Mouse (Mus musculus) hindbrain, postnatal 0 days (tissue): Measurements from ENCODE around the gene 4930516K23Rik. TPM values are rescaled to one million over a fixed set of nuclear protein-coding genes. Genes with fewer than 3 reads are reported as not detected.

Source experiments
- ATAC-seq: fragments of 200-750 bp; cut with Nextera tagmentation; 2 replicates; pipeline ENCODE4 v1.8.0; 2017; ENCODE audit warnings: mild to moderate bottlenecking, moderate TSS enrichment, moderate library complexity
- DNase-seq: peaks from one replicate; pipeline ENCODE4 v3.0.0-alpha.2; 2015; ENCODE audit warnings: low spot score
- H3K27ac ChIP-seq: fragments of 300-500 bp; sonication (generic); 2 replicates; pipeline ENCODE4 v1.5.1; 2014; ENCODE audit warnings: mild to moderate bottlenecking
- H3K27me3 ChIP-seq: fragments of 300-500 bp; sonication (generic); 2 replicates; pipeline ENCODE4 v1.6.1; 2014; ENCODE audit warnings: low read length, mixed read lengths; ENCODE audit not compliant: insufficient read depth
- H3K36me3 ChIP-seq: fragments of 300-500 bp; sonication (generic); 2 replicates; pipeline ENCODE4 v1.6.1; 2014; ENCODE audit warnings: low read length, mixed read lengths; ENCODE audit not compliant: insufficient read depth
- H3K4me1 ChIP-seq: fragments of 300-500 bp; sonication (generic); 2 replicates; pipeline ENCODE4 v1.6.1; 2014; ENCODE audit warnings: antibody characterized with exemption, low read length, mixed read lengths; ENCODE audit not compliant: insufficient read depth
- H3K4me2 ChIP-seq: fragments of 300-500 bp; sonication (generic); 2 replicates; pipeline ENCODE4 v1.6.1; 2014; ENCODE audit warnings: low read depth, mild to moderate bottlenecking, low read length, moderate library complexity, mixed read lengths
- H3K4me3 ChIP-seq: fragments of 300-500 bp; sonication (generic); 2 replicates; pipeline ENCODE4 v1.5.1; 2014; ENCODE audit warnings: low read length
- H3K9ac ChIP-seq: fragments of 300-500 bp; sonication (generic); replicated peaks from 2 replicates; pipeline ENCODE4 v1.6.1; 2014; ENCODE audit warnings: mild to moderate bottlenecking, low read length, moderate library complexity, mixed read lengths
- H3K9me3 ChIP-seq: fragments of 300-500 bp; sonication (generic); 2 replicates; pipeline ENCODE4 v1.6.1; 2016; ENCODE audit warnings: low read length, mixed read lengths
- CTCF ChIP-seq: IDR thresholded peaks from 2 replicates; pipeline ENCODE4 v1.5.1; 2016; ENCODE audit warnings: antibody characterized with exemption, control low read depth, low read depth
- WGBS: fragments of 180-500 bp; shearing (Covaris S2); extraction: QIAGEN DNeasy Blood & Tissue Kit; methylation state at CpG from one replicate; pipeline ENCODE4 v1.1.7; 2014; 5-methylcytosine and 5-hydroxymethylcytosine counted together
- polyA plus RNA-seq: library from polyadenylated mRNA; unstranded; fragments of >200 nt; fragmentation: Nextera tagmentation; extraction: Ambion mirVana; gene quantifications from 2 replicates; pipeline ENCODE4 v1.2.1, GENCODE M21; 2015
- total RNA-seq: library from RNA; depleted of rRNA; stranded (reverse); fragments of >200 nt; gene quantifications from 2 replicates; pipeline ENCODE4 v1.2.3, GENCODE M21; 2014; rRNA removed

Gene 4930516K23Rik
- total and polyA plus RNA-seq, 2 experiments from 2014 or later = not detected

- H3K9ac ChIP-seq = no peak overlapping the region
- TF ChIP-seq CTCF = no peak
- DNase-seq (no peak), ATAC-seq (no peak)
- H3K36me3 ChIP-seq = no peaks in the 10 kb centered on the region
- H3K27ac ChIP-seq = no peak overlapping the region
- no peaks in the 10 kb centered on the region for H3K27me3 ChIP-seq
- no peak overlapping the region for H3K4me2 ChIP-seq
- no peak overlapping the region for H3K4me3 ChIP-seq
- H3K4me1 ChIP-seq = no peaks in the 10 kb centered on the region
- WGBS = 94% methylated on average over 4 of the region's 4 CpGs
- H3K9me3 ChIP-seq = no peaks in the 10 kb centered on the region
Observed at GRCm38 (mm10) chr7:104050745-104051144, 10.5 kb downstream of the 4930516K23Rik start.

DNA sequence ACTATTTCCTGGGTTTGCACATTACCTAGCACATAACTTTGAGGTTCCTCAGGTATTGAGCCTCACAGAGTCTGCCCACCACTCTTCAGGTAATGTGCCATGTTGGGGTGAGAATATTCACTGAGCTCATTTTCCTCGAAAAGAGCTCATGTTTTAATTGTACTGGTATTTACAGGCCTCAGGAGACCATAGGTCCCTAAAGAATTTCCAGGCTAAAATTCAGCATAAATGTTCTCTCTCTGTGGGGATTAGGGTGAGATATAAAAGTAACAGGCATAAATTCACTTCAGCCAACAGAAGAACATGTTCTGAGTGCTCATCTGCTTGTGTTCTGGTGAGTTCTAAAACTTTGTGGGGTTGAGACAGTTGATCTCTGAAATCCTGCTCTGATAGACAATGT, 26.1 kb downstream of the 4930516K23Rik start, which contains the start of gene Olfr641:
Gene Olfr641 (plus strand): TSS at position 301 of the 400 bp plus-strand sequence.
- H3K27me3 ChIP-seq = no peaks in the 10 kb centered on the region
- DNase-seq (no peak), ATAC-seq (no peak)
- WGBS = 73% methylated on average over 1 of the region's 1 CpGs
- no peaks in the 10 kb centered on the region for H3K36me3 ChIP-seq
- no peak within 1 kb of the TSS for H3K4me3 ChIP-seq
- H3K4me1 ChIP-seq = no peaks in the 10 kb centered on the region
- H3K27ac ChIP-seq = no peak within 1 kb of the TSS
- no peak for TF ChIP-seq CTCF
- no peak within 1 kb of the TSS for H3K4me2 ChIP-seq
- H3K9ac ChIP-seq = no peak within 1 kb of the TSS
- H3K9me3 ChIP-seq = no peaks in the 10 kb centered on the region

DNA sequence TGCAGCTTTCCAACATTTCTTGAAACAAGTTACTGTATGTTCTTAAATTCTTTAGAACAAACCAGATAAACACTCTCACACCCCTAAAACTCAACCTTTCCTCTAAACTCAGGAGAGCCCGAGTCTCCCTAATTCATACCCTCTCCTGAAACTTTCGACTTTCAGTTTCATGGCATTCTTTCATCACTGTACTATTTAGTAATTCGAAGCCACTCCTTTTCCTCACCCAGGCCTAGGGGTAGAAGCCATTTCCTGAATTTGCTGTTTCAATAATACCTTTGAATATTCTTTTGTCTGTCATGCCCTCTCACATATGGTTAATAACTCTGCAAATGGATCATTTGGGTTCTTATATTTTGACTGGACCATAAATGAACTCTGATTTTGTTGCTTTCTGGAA, 34.3 kb downstream of the 4930516K23Rik start:
- DNase-seq (no peak), ATAC-seq (no peak)
- Histone ChIP-seq H3K4me2 (no peak overlapping the region), H3K4me3 (no peak overlapping the region), H3K9me3 (no peaks in the 10 kb centered on the region), H3K27me3 (no peaks in the 10 kb centered on the region), H3K9ac (no peak overlapping the region), H3K27ac (no peak overlapping the region), H3K36me3 (no peaks in the 10 kb centered on the region), H3K4me1 (no peaks in the 10 kb centered on the region)
- 85% methylated on average over 3 of the region's 3 CpGs for WGBS
- no peak for TF ChIP-seq CTCF

DNA sequence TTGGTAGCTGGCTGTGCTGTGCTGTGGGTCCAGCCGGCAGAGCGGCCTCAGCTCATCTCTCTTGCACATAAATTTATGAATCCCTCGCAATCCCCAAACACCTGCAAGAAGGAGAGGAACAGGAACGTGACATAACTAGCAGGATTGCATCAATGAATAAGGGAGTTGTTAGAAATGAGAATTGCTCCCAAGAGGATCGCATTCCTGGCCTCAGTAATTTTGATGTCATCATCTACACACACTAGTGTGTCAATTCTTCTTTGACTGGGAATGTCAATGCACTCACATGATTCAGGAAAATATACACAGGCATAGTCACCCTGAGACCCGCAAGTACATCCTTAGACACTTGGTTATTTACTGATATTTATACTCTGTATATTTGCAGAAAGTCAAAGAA, 35.8 kb downstream of the 4930516K23Rik start, which contains the start of gene Olfr640:
Gene Olfr640 (minus strand): TSS at position 101 of the 400 bp plus-strand sequence.
- no peak within 1 kb of the TSS for H3K9ac ChIP-seq
- TF ChIP-seq CTCF = no peak
- H3K27me3 ChIP-seq = no peaks in the 10 kb centered on the region
- 78% methylated on average over 6 of the region's 6 CpGs for WGBS
- no peaks in the 10 kb centered on the region for H3K4me1 ChIP-seq
- DNase-seq = no peak
- no peak within 1 kb of the TSS for H3K4me3 ChIP-seq
- no peak for ATAC-seq
- no peak within 1 kb of the TSS for H3K4me2 ChIP-seq
- H3K9me3 ChIP-seq = no peaks in the 10 kb centered on the region
- no peak within 1 kb of the TSS for H3K27ac ChIP-seq
- H3K36me3 ChIP-seq = no peaks in the 10 kb centered on the region

GRCm38 (mm10) chr7:104021651-104022050, 39.6 kb downstream of the 4930516K23Rik start:
- no peak overlapping the region for H3K4me2 ChIP-seq
- DNase-seq = no peak
- H3K27ac ChIP-seq = no peak overlapping the region
- H3K9me3 ChIP-seq = no peaks in the 10 kb centered on the region
- no peak for TF ChIP-seq CTCF
- no peak overlapping the region for H3K9ac ChIP-seq
- no peaks in the 10 kb centered on the region for H3K27me3 ChIP-seq
- 91% methylated on average over 6 of the region's 6 CpGs for WGBS
- ATAC-seq = no peak
- H3K4me3 ChIP-seq = no peak overlapping the region
- H3K36me3 ChIP-seq = no peaks in the 10 kb centered on the region
- no peaks in the 10 kb centered on the region for H3K4me1 ChIP-seq

DNA sequence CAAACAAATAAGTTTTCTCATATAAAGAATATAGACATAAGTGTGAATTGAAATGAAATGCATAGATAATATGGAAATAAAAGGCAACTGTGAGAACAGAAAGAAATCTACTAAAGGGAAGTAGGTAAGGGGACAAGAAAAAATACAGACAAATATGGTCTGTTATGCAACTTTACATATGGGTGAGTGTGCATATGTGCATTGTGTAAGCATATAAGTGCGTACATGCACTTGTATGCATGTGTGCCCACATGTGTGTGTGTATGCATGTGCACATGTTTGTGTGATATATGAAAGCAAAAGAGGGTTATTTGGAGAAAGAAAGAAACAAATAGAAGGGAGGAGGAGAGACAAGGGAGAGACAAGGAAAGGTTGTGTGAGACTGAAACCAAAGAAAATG, 42.3 kb downstream of the 4930516K23Rik start:
- ATAC-seq (no peak), DNase-seq (no peak)
- WGBS = 88% methylated on average over 1 of the region's 1 CpGs

DNA sequence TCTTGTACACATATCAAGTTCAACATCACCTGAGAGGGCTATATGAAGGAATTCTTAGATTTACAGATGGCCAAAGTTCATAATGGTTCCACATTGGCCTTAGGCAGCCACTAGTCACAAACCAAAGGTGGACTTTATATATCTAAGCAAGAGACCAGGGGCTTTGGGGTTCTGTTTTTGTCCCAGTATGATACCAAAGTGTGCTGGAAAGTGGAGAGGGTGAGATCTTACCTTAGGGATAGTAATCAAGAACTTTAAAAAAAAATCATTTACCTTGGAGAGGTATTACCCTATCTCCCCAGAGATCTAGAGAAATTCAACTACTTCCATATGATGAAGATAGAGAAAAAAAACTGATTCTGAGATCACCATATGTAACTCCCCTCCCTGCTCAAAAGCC, 44.0 kb downstream of the 4930516K23Rik start, which contains the start of gene Olfr639:
Gene Olfr639 (minus strand): TSS at position 101 of the 400 bp plus-strand sequence.
- TF ChIP-seq CTCF = no peak
- H3K27me3 ChIP-seq = no peaks in the 10 kb centered on the region
- H3K4me1 ChIP-seq = no peaks in the 10 kb centered on the region
- ATAC-seq (no peak), DNase-seq (no peak)
- H3K9me3 ChIP-seq = no peaks in the 10 kb centered on the region
- no peak within 1 kb of the TSS for H3K27ac ChIP-seq
- H3K4me2 ChIP-seq = no peak within 1 kb of the TSS
- no peak within 1 kb of the TSS for H3K4me3 ChIP-seq
- H3K9ac ChIP-seq = no peak within 1 kb of the TSS
- no peaks in the 10 kb centered on the region for H3K36me3 ChIP-seq

More for the DNA sequence above, 42.3 kb downstream of the 4930516K23Rik start:
- no peaks in the 10 kb centered on the region for H3K9me3 ChIP-seq
- H3K27me3 ChIP-seq = no peaks in the 10 kb centered on the region
- H3K4me2 ChIP-seq = no peak overlapping the region
- no peak overlapping the region for H3K9ac ChIP-seq
- no peak overlapping the region for H3K27ac ChIP-seq
- TF ChIP-seq CTCF = no peak
- H3K4me1 ChIP-seq = no peaks in the 10 kb centered on the region
- H3K36me3 ChIP-seq = no peaks in the 10 kb centered on the region
- no peak overlapping the region for H3K4me3 ChIP-seq

Other genes with a start within 250 kb of the 4930516K23Rik start
- 146 and 311 TPM in 2 replicates for gene Hbb-bt, start 247.4 kb downstream of the 4930516K23Rik start, total RNA-seq
- 213 and 218 TPM in 2 replicates for gene Hbb-bt, start 247.4 kb downstream of the 4930516K23Rik start, polyA plus RNA-seq
- gene Hbb-bs, start 233.3 kb downstream of the 4930516K23Rik start, total RNA-seq = 1,334 and 1,616 TPM in 2 replicates
- 849 and 1,064 TPM in 2 replicates for gene Hbb-bs, start 233.3 kb downstream of the 4930516K23Rik start, polyA plus RNA-seq
- gene Hbb-bh2, start 220.9 kb downstream of the 4930516K23Rik start, total RNA-seq = not detected in 2 replicates
- gene Hbb-bh2, start 220.9 kb downstream of the 4930516K23Rik start, polyA plus RNA-seq = not detected in 2 replicates
- gene Hbb-bh1, start 218.3 kb downstream of the 4930516K23Rik start, total RNA-seq = not detected in 2 replicates
- gene Hbb-bh1, start 218.3 kb downstream of the 4930516K23Rik start, polyA plus RNA-seq = not detected in 2 replicates
- gene Hbb-y, start 208.2 kb downstream of the 4930516K23Rik start, total RNA-seq = not detected in 2 replicates
- 0.30 and 1.1 TPM in 2 replicates for gene Hbb-y, start 208.2 kb downstream of the 4930516K23Rik start, polyA plus RNA-seq
- gene Olfr66, start 175.2 kb downstream of the 4930516K23Rik start, total RNA-seq = not detected in 2 replicates
- gene Olfr66, start 175.2 kb downstream of the 4930516K23Rik start, polyA plus RNA-seq = not detected in 2 replicates
- not detected in 2 replicates for gene Olfr64, start 167.0 kb downstream of the 4930516K23Rik start, total RNA-seq
- gene Olfr64, start 167.0 kb downstream of the 4930516K23Rik start, polyA plus RNA-seq = not detected in 2 replicates
- not detected in 2 replicates for gene Olfr65, start 158.0 kb downstream of the 4930516K23Rik start, total RNA-seq
- gene Olfr65, start 158.0 kb downstream of the 4930516K23Rik start, polyA plus RNA-seq = not detected in 2 replicates
- not detected in 2 replicates for gene Olfr631, start 132.6 kb downstream of the 4930516K23Rik start, total RNA-seq
- not detected in 2 replicates for gene Olfr631, start 132.6 kb downstream of the 4930516K23Rik start, polyA plus RNA-seq
- gene Olfr632, start 127.1 kb downstream of the 4930516K23Rik start, total RNA-seq = not detected in 2 replicates
- gene Olfr632, start 127.1 kb downstream of the 4930516K23Rik start, polyA plus RNA-seq = not detected in 2 replicates
- not detected in 2 replicates for gene Olfr633, start 117.0 kb downstream of the 4930516K23Rik start, total RNA-seq
- gene Olfr633, start 117.0 kb downstream of the 4930516K23Rik start, polyA plus RNA-seq = not detected in 2 replicates
- gene Olfr635, start 90.3 kb downstream of the 4930516K23Rik start, total RNA-seq = not detected in 2 replicates
- gene Olfr635, start 90.3 kb downstream of the 4930516K23Rik start, polyA plus RNA-seq = not detected in 2 replicates
- gene Olfr638, start 62.7 kb downstream of the 4930516K23Rik start, total RNA-seq = not detected in 2 replicates
- not detected in 2 replicates for gene Olfr638, start 62.7 kb downstream of the 4930516K23Rik start, polyA plus RNA-seq
- gene Olfr639, start 44.1 kb downstream of the 4930516K23Rik start, total RNA-seq = not detected in 2 replicates
- gene Olfr639, start 44.1 kb downstream of the 4930516K23Rik start, polyA plus RNA-seq = 0.03 TPM in 1 of 2 replicates, not detected in the other
- not detected in 2 replicates for gene Olfr640, start 35.9 kb downstream of the 4930516K23Rik start, total RNA-seq
- not detected in 2 replicates for gene Olfr640, start 35.9 kb downstream of the 4930516K23Rik start, polyA plus RNA-seq
- gene Olfr641, start 26.0 kb downstream of the 4930516K23Rik start, total RNA-seq = not detected in 2 replicates
- not detected in 2 replicates for gene Olfr641, start 26.0 kb downstream of the 4930516K23Rik start, polyA plus RNA-seq
- gene Olfr642, start 8.8 kb downstream of the 4930516K23Rik start, total RNA-seq = not detected in 2 replicates
- gene Olfr642, start 8.8 kb downstream of the 4930516K23Rik start, polyA plus RNA-seq = not detected in 2 replicates
- gene Olfr644, start 10.4 kb upstream of the 4930516K23Rik start, total RNA-seq = not detected in 2 replicates
- not detected in 2 replicates for gene Olfr644, start 10.4 kb upstream of the 4930516K23Rik start, polyA plus RNA-seq
- gene Olfr645, start 24.0 kb upstream of the 4930516K23Rik start, total RNA-seq = not detected in 2 replicates
- not detected in 2 replicates for gene Olfr645, start 24.0 kb upstream of the 4930516K23Rik start, polyA plus RNA-seq
- not detected in 2 replicates for gene Olfr646, start 43.4 kb upstream of the 4930516K23Rik start, total RNA-seq
- gene Olfr646, start 43.4 kb upstream of the 4930516K23Rik start, polyA plus RNA-seq = not detected in 2 replicates
- not detected in 2 replicates for gene Ubqln5, start 68.4 kb upstream of the 4930516K23Rik start, total RNA-seq
- gene Ubqln5, start 68.4 kb upstream of the 4930516K23Rik start, polyA plus RNA-seq = not detected in 2 replicates
- not detected in 2 replicates for gene Olfr643, start 76.0 kb upstream of the 4930516K23Rik start, total RNA-seq
- not detected in 2 replicates for gene Olfr643, start 76.0 kb upstream of the 4930516K23Rik start, polyA plus RNA-seq
- not detected in 2 replicates for gene Ubqln3, start 81.8 kb upstream of the 4930516K23Rik start, total RNA-seq
- gene Ubqln3, start 81.8 kb upstream of the 4930516K23Rik start, polyA plus RNA-seq = not detected in 2 replicates
- gene Ubqlnl, start 89.1 kb upstream of the 4930516K23Rik start, total RNA-seq = not detected in 2 replicates
- not detected in 2 replicates for gene Ubqlnl, start 89.1 kb upstream of the 4930516K23Rik start, polyA plus RNA-seq
- not detected in 2 replicates for gene Olfm5, start 103.4 kb upstream of the 4930516K23Rik start, total RNA-seq
- not detected in 2 replicates for gene Olfm5, start 103.4 kb upstream of the 4930516K23Rik start, polyA plus RNA-seq
- not detected in 2 replicates for gene Olfr648, start 121.9 kb upstream of the 4930516K23Rik start, total RNA-seq
- gene Olfr648, start 121.9 kb upstream of the 4930516K23Rik start, polyA plus RNA-seq = 0.37 and 0.40 TPM in 2 replicates
- not detected in 2 replicates for gene Olfr649, start 134.5 kb upstream of the 4930516K23Rik start, total RNA-seq
- gene Olfr649, start 134.5 kb upstream of the 4930516K23Rik start, polyA plus RNA-seq = not detected in 2 replicates
- gene Trim6, start 157.3 kb upstream of the 4930516K23Rik start, total RNA-seq = 0.29 and 0.37 TPM in 2 replicates
- 0.68 and 0.91 TPM in 2 replicates for gene Trim6, start 157.3 kb upstream of the 4930516K23Rik start, polyA plus RNA-seq
- 1.3 and 1.9 TPM in 2 replicates for gene Trim34a, start 183.0 kb upstream of the 4930516K23Rik start, total RNA-seq
- gene Trim34a, start 183.0 kb upstream of the 4930516K23Rik start, polyA plus RNA-seq = 1.1 and 1.6 TPM in 2 replicates
- gene Trim5, start 226.6 kb upstream of the 4930516K23Rik start, total RNA-seq = 0.16 TPM in 1 of 2 replicates, not detected in the other
- 0.25 and 0.47 TPM in 2 replicates for gene Trim5, start 226.6 kb upstream of the 4930516K23Rik start, polyA plus RNA-seq